Mouse (Mus musculus) adrenal gland, postnatal 10 days (tissue): Measurements from ENCODE around the gene BC005624. TPM values are rescaled to one million over a fixed set of nuclear protein-coding genes. Genes with fewer than 3 reads are reported as not detected.
A peak's percentile ranks its signal among the peaks of the same experiment; 100 is the strongest.
"Not testable (repeated sequence)": the region's sequence is repeated elsewhere in the genome, so short reads cannot be mapped to it uniquely, and the experiment has no call there.

Experiments
- DNase-seq: peaks from one replicate; pipeline ENCODE4 v3.0.0; 2021; ENCODE audit warnings: mixed read lengths
- total RNA-seq, 2 experiments: library from RNA; stranded (reverse); gene quantifications; 2 replicates each; pipeline ENCODE4 v1.2.3; 2021

Gene BC005624
- total RNA-seq, 2 experiments from 2014 or later = 26.4 to 30.1 TPM

DNA sequence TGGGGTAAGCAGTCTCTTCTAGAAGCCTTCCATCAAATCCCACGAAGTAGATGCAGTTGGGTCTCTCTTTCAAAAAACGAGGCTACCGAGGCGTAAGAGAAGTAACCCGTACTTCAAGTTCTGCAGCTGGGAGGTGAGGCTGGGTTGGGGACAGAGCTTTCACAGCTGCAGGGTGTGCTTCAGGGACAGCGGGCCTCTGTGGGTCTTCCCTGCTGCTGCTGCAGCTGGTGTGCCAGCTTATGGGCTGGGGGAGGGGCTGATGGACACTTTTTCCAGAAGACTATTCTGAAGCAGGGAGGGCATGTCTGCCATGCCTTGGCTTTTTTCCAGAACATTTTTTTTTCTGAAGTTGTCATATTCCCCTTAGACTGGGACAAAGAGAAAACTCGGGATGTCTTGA lies 1.0 kb upstream of the BC005624 start:
- DNase-seq = no peak

- peak; percentile 92 for DNase-seq
Observed at GRCm38 (mm10) chr2:30967352-30968327, 14.4 kb downstream of the BC005624 start, which contains the start of gene Tor1a. TSS of gene Tor1a (minus strand) at chr2:30967933.

GRCm38 (mm10) chr2:30966826-30967225 lies 15.2 kb downstream of the BC005624 start:
- DNase-seq = no peak

DNA sequence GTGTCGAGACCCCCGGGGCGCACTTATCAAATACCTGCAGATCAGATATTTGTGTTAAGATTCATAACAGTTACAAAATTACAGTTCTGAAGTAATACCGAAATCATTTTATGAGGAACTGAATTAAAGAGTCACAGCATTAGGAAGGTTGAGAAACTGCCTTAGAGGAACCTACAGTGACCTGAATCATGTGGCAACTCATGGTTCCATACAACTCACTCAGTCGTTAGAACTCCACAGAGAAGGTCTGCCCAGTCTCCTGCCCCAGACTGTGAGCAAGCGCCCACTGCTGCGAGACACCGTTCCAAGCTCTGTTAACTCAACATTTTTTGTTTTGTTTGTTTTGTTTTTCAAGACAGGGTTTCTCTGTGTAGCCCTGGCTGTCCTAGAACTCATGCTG lies 16.4 kb downstream of the BC005624 start:
- no peak for DNase-seq

- no peak for DNase-seq
Observed at GRCm38 (mm10) chr2:30962570-30963254, 19.3 kb downstream of the BC005624 start.

DNA sequence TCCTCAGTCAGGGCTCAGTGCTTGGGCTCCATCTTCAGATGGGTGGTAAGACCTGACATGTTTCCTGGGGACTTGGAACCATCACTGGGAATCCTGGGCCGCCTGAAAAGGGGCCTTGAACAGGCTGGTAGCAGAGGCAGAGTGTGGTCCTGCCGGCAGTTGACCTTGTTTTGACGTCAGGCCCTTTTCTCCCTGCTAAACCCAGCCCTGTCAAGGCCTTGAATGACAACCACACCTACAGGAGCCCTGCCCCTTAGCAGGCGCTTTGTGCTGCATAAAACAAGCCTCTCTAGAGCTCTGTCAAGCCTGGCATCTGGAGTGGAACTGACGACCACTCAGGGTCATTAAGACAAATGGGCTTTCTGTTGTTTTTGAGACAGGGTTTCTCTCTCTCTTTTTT lies 22.1 kb downstream of the BC005624 start:
- DNase-seq = peak; percentile 47

GRCm38 (mm10) chr2:30958726-30959125 lies 23.3 kb downstream of the BC005624 start:
- DNase-seq = no peak

DNA sequence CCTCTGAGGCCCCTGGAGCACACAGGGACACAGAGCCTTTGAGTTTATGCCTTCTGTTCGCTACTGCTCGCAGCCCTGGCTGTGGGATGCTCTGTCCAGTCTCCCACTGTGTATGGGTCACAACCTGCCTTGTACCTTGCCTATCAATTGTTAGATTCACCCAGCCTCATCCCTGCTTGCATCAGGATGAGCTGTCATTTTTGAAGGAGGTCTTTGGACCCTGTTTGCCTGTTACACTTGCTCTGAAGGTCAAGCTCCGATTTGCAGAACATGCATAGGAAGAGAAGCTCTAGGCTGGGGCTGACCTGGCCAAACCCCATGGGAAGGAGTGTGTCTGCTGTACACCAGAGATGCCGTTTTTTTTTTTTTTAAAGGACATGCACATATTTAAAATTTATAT lies 24.5 kb downstream of the BC005624 start:
- no peak for DNase-seq

DNA sequence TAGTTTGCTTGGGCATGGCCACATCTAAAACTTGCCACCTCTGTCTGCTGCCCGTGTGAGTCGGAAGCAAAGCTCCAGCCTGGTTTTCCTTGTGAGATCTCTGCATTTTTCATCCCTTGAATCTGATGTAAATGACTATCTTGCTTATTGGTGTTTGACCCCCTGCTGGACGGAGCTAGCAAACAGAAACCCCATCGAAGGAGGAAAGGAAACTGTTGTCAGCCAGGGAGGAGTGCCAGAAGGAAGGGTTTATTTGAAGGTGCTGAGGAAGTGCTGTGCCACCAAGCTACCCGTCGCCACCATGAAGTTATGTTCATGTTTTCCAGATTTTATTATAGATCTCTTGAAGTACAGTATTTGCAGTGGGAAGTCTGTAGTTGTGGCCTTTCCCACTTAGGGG lies 27.2 kb downstream of the BC005624 start:
- no peak for DNase-seq

GRCm38 (mm10) chr2:30952824-30953490 lies 29.0 kb downstream of the BC005624 start, which contains the start of gene Tor1b:
TSS of gene Tor1b (plus strand) at chr2:30952959.
- peak; percentile 89 for DNase-seq

DNA sequence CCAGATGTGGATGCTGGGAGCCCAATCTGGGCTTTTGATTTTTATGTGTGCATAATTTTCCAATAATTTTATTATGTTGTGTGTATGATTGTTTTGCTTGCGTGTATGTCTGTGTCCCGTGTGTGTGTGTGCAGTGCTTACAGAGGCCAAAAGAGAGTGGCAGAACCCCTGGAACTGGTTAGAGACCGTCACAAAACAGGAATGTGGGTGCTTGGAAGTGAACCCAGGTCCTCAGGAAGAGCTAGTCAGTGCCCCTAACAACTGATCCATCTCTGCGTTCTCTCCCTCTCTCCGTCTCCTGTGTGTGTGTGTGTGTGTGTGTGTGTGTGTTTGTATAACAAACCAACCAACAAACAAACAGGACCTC lies 29.6 kb downstream of the BC005624 start:
- DNase-seq = no peak

DNA sequence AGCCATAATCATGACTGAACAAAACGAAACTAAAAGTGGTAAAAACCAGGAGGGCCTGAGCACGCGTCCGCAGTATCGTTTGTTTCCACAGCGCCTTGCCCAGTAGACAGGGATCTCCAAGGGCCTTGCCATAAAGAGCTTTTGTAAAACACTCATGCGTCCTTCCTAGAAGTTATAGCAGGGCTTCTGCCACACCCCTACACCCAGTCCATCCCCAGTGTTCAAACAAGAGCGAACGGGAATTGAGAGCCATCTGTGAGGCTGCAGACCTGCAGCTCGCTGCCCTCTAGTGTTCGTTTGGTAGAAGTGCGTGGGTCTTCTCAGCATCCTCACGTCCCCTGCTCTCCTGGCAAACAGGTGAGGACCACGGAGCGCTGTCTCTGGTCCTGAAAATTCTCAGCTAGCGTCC lies 39.4 kb downstream of the BC005624 start:
- peak; percentile 68 for DNase-seq

DNA sequence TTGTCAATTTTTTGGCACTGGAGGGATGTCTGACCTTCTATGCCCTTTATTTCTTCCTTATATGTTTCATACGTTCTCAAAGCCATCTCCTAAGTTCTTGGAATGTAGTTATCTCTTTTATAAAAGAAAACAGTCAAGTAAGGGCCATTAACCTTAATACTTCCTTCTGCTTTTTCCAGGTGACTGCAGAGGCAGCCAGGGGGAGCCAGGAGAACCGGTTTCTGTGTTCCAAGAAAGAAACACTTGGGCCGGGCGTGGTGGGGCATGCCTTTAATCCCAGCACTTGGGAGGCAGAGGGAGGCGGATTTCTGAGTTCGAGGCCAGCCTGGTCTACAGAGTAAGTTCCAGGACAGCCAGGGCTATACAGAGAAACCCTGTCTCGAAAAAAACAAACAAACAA lies 39.9 kb downstream of the BC005624 start:
- DNase-seq = not testable (repeated sequence)

DNA sequence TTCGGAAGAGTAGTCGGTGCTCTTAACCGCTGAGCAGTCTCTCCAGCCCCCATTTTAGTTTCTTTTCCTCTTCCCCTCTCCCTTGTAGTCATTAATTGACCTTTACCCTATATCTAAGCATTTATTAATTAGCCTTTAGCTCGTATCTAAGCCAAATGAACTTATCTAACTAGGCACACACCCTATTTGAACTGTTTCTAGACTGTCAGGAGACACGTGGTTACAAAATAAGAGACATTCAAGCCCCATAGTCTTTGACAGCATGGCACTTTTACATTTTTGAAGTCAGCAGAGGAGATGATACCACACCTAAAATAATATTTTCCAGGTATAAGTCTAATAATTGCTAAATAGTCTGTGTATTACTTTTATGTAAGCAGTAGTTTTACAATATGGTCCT lies 40.4 kb downstream of the BC005624 start:
- DNase-seq = no peak

GRCm38 (mm10) chr2:30938574-30938991 lies 43.4 kb downstream of the BC005624 start:
- no peak for DNase-seq

- DNase-seq = no peak
Observed at GRCm38 (mm10) chr2:30937731-30938130, 44.3 kb downstream of the BC005624 start.

GRCm38 (mm10) chr2:30936808-30937207 lies 45.2 kb downstream of the BC005624 start:
- no peak for DNase-seq

DNA sequence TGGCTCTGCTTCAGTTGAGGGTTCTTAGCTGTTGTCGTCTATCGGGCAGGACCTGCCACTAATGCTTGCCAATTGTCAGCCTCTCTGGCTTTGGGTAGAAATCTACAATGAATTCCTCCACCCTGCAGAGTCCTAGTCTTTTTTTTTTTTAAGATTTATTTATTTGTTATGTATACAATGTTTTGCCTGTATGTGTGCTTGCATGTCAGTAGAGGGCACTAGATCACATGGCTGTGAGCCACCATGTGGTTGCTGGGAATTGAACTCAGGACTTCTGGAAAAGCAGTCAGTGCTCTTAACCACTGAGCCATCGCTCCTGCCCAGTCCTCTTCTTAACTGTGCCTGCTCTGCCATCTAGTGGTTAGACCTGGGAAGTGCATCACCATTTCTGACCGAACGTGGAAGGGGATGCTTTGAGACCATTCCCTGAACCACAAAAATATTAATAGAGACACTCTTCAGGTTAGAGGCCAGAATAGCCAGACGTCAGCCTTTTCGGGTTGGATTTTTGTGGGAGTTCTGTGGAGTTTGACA lies 48.0 kb downstream of the BC005624 start:
- peak; percentile 83 for DNase-seq

GRCm38 (mm10) chr2:30933032-30933431 lies 49.0 kb downstream of the BC005624 start:
- no peak for DNase-seq

DNA sequence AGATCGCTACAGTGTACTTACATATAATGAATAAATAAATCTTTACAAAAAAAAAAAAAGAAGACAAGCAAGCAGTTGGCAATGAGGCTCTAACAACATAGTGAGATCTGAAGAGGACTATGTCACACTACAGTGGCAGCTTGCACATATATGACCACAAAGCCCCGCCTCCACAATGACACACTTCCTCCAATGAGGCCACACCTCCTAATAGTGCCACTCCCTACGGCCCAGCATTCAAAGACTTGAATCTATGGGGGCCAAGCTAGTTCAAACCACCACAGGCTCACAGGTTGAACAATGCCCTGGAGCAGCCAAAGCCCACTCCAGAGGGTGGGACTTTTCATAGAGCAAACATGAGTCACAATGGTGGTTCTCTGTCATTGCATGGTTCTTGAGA lies 50.1 kb downstream of the BC005624 start:
- DNase-seq = no peak

DNA sequence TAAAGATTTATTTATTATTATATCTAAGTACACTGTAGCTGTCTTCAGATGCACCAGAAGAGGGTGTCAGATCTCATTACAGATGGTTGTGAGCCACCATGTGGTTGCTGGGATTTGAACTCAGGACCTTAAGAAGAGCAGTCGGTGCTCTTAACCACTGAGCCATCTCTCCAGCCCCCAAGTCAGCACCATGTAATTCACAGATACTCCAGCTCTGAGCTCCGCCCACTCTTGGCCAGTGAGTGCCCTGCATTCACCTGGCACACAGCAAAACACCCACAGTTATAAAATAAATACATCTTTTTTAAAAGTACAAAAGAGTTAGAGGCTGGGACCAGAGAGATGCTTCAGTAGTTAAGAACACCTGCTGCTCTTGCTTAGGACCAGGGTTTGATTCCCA lies 51.2 kb downstream of the BC005624 start:
- DNase-seq = not testable (repeated sequence)

DNA sequence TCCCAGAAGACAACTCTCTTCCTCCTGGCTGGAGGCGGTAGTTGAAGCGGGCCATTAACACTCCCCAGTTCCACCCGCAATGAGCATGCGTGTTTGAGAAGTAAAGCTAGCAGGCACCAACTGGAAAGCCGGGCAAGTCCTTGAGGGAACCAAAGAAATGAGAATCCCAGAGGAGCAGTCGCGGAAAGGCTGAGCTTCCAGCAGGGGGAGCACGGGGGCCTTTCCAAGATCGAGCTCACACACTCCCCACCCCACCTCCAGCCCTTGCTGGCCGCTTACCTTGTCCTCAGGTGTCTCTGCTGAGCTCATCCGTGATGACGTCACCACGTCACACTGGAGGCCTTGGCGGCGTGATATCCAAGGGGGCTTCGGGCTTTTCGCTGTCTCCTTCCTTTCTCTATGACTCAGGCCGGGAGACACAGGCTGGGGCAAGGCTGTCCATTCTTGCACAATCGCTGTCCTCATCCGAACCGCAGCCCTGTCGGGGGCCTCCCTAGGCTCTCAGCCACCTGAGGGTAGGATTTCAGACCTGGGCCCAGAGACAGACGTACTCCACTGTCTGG lies 52.4 kb downstream of the BC005624 start, which contains the start of gene Ptges:
Ptges (minus strand) TSS at position 381 of the 563 bp plus-strand sequence.
- peak; percentile 82 for DNase-seq
